Mouse (Mus musculus): ENCODE results near the gene Kcp. TPM values are rescaled to one million over a fixed set of nuclear protein-coding genes. Genes with fewer than 3 reads are reported as not detected.
A peak's percentile ranks its signal among the peaks of the same experiment; 100 is the strongest.

Kcp gene
- polyA plus RNA-seq, 1 experiment from 2014 or later = 11.5 TPM

- WGBS = under 1% methylated on average over 66 of the region's 96 CpGs
- Histone ChIP-seq H3K9ac (ENCODE audit: low read length) (peak within 1 kb of the TSS; percentile 65), H3K4me2 (ENCODE audit: low read depth, low read length) (peak within 1 kb of the TSS; percentile 99), H3K9me3 (ENCODE audit: control insufficient read depth, low read length) (no peaks in the 10 kb centered on the region), H3K27me3 (ENCODE audit: control insufficient read depth, insufficient read depth, low read depth, low read length) (peaks cover 27% of the 10 kb centered on the region), H3K4me3 (ENCODE audit: low read length) (peak within 1 kb of the TSS; percentile 60), H3K4me1 (replicated peaks; ENCODE audit: control insufficient read depth, insufficient read depth, low read length) (peaks cover 13% of the 10 kb centered on the region), H3K36me3 (ENCODE audit: control insufficient read depth, insufficient read depth, low read length) (no peaks in the 10 kb centered on the region), H3K27ac (ENCODE audit: low read length) (no peak within 1 kb of the TSS)
- ATAC-seq (ENCODE audit: low read depth) = peak; percentile 52
Measured at GRCm38 (mm10) chr6:29526281-29527251, 18.8 kb upstream of the Kcp start, which contains the start of gene Irf5. Gene Irf5, plus strand, starts transcription at chr6:29526625.

- no peak overlapping the region for H3K4me2 ChIP-seq (ENCODE audit: low read depth, low read length)
- H3K27me3 ChIP-seq (ENCODE audit: control insufficient read depth, insufficient read depth, low read depth, low read length) = peaks cover 27% of the 10 kb centered on the region
- no peak overlapping the region for H3K4me3 ChIP-seq (ENCODE audit: low read length)
- no peak for ATAC-seq (ENCODE audit: low read depth)
- H3K4me1 ChIP-seq (replicated peaks; ENCODE audit: control insufficient read depth, insufficient read depth, low read length) = peaks cover 13% of the 10 kb centered on the region
- H3K9me3 ChIP-seq (ENCODE audit: control insufficient read depth, low read length) = no peaks in the 10 kb centered on the region
- no peaks in the 10 kb centered on the region for H3K36me3 ChIP-seq (ENCODE audit: control insufficient read depth, insufficient read depth, low read length)
- H3K27ac ChIP-seq (ENCODE audit: low read length) = no peak overlapping the region
- no peak overlapping the region for H3K9ac ChIP-seq (ENCODE audit: low read length)
- 73% methylated on average over 6 of the region's 6 CpGs for WGBS
Measured at GRCm38 (mm10) chr6:29525256-29525655, 17.5 kb upstream of the Kcp start.

GRCm38 (mm10) chr6:29524034-29524489, 16.3 kb upstream of the Kcp start:
- no peak overlapping the region for H3K9ac ChIP-seq (ENCODE audit: low read length)
- WGBS = 24% methylated on average over 6 of the region's 6 CpGs
- H3K27ac ChIP-seq (ENCODE audit: low read length) = no peak overlapping the region
- H3K4me2 ChIP-seq (ENCODE audit: low read depth, low read length) = no peak overlapping the region
- H3K4me3 ChIP-seq (ENCODE audit: low read length) = no peak overlapping the region
- peaks cover 27% of the 10 kb centered on the region for H3K27me3 ChIP-seq (ENCODE audit: control insufficient read depth, insufficient read depth, low read depth, low read length)
- H3K9me3 ChIP-seq (ENCODE audit: control insufficient read depth, low read length) = no peaks in the 10 kb centered on the region
- H3K36me3 ChIP-seq (ENCODE audit: control insufficient read depth, insufficient read depth, low read length) = no peaks in the 10 kb centered on the region
- ATAC-seq (ENCODE audit: low read depth) = peak; percentile 39; the same call in 1 of the 2 replicates
- H3K4me1 ChIP-seq (replicated peaks; ENCODE audit: control insufficient read depth, insufficient read depth, low read length) = peaks cover 13% of the 10 kb centered on the region

- Histone ChIP-seq H3K36me3 (ENCODE audit: control insufficient read depth, insufficient read depth, low read length) (no peaks in the 10 kb centered on the region), H3K27ac (ENCODE audit: low read length) (no peak overlapping the region), H3K9me3 (ENCODE audit: control insufficient read depth, low read length) (no peaks in the 10 kb centered on the region), H3K4me2 (ENCODE audit: low read depth, low read length) (no peak overlapping the region), H3K27me3 (ENCODE audit: control insufficient read depth, insufficient read depth, low read depth, low read length) (peaks cover 24% of the 10 kb centered on the region), H3K9ac (ENCODE audit: low read length) (no peak overlapping the region), H3K4me1 (replicated peaks; ENCODE audit: control insufficient read depth, insufficient read depth, low read length) (peaks cover 13% of the 10 kb centered on the region), H3K4me3 (ENCODE audit: low read length) (no peak overlapping the region)
- no peak for ATAC-seq (ENCODE audit: low read depth)
- 64% methylated on average over 12 of the region's 12 CpGs for WGBS
Measured at GRCm38 (mm10) chr6:29523301-29524033, 15.7 kb upstream of the Kcp start.

- no peak overlapping the region for H3K4me2 ChIP-seq (ENCODE audit: low read depth, low read length)
- H3K36me3 ChIP-seq (ENCODE audit: control insufficient read depth, insufficient read depth, low read length) = no peaks in the 10 kb centered on the region
- no peak overlapping the region for H3K27ac ChIP-seq (ENCODE audit: low read length)
- H3K4me1 ChIP-seq (replicated peaks; ENCODE audit: control insufficient read depth, insufficient read depth, low read length) = peaks cover 10% of the 10 kb centered on the region
- WGBS = 56% methylated on average over 6 of the region's 6 CpGs
- H3K9me3 ChIP-seq (ENCODE audit: control insufficient read depth, low read length) = no peaks in the 10 kb centered on the region
- H3K4me3 ChIP-seq (ENCODE audit: low read length) = no peak overlapping the region
- H3K27me3 ChIP-seq (ENCODE audit: control insufficient read depth, insufficient read depth, low read depth, low read length) = peaks cover 17% of the 10 kb centered on the region; the same call in 1 of the 2 replicates
- ATAC-seq (ENCODE audit: low read depth) = no peak
- no peak overlapping the region for H3K9ac ChIP-seq (ENCODE audit: low read length)
Measured at GRCm38 (mm10) chr6:29522626-29523300, 15.0 kb upstream of the Kcp start.

- no peaks in the 10 kb centered on the region for H3K27me3 ChIP-seq (ENCODE audit: control insufficient read depth, insufficient read depth, low read depth, low read length)
- no peak overlapping the region for H3K9ac ChIP-seq (ENCODE audit: low read length)
- no peaks in the 10 kb centered on the region for H3K9me3 ChIP-seq (ENCODE audit: control insufficient read depth, low read length)
- H3K4me3 ChIP-seq (ENCODE audit: low read length) = no peak overlapping the region
- H3K4me1 ChIP-seq (replicated peaks; ENCODE audit: control insufficient read depth, insufficient read depth, low read length) = peaks cover 7% of the 10 kb centered on the region; the same call in 1 of the 2 replicates
- WGBS = 2% methylated on average over 5 of the region's 5 CpGs
- no peak overlapping the region for H3K27ac ChIP-seq (ENCODE audit: low read length)
- H3K36me3 ChIP-seq (ENCODE audit: control insufficient read depth, insufficient read depth, low read length) = no peaks in the 10 kb centered on the region
- peak; percentile 29; the same call in 1 of the 2 replicates for ATAC-seq (ENCODE audit: low read depth)
- H3K4me2 ChIP-seq (ENCODE audit: low read depth, low read length) = no peak overlapping the region
Measured at GRCm38 (mm10) chr6:29517139-29517538, 9.4 kb upstream of the Kcp start.

- Histone ChIP-seq H3K27me3 (ENCODE audit: control insufficient read depth, insufficient read depth, low read depth, low read length) (no peaks in the 10 kb centered on the region), H3K4me1 (replicated peaks; ENCODE audit: control insufficient read depth, insufficient read depth, low read length) (peaks cover 10% of the 10 kb centered on the region; the same call in 1 of the 2 replicates), H3K36me3 (ENCODE audit: control insufficient read depth, insufficient read depth, low read length) (no peaks in the 10 kb centered on the region), H3K9ac (ENCODE audit: low read length) (no peak overlapping the region), H3K27ac (ENCODE audit: low read length) (peak overlapping the region; percentile 33), H3K4me2 (ENCODE audit: low read depth, low read length) (peak overlapping the region; percentile 39), H3K9me3 (ENCODE audit: control insufficient read depth, low read length) (no peaks in the 10 kb centered on the region), H3K4me3 (ENCODE audit: low read length) (peak overlapping the region; percentile 12)
- WGBS = under 1% methylated on average over 11 of the region's 11 CpGs
- peak; percentile 83 for ATAC-seq (ENCODE audit: low read depth)
Measured at GRCm38 (mm10) chr6:29513284-29513683, 5.5 kb upstream of the Kcp start.

- no peak overlapping the region for H3K27ac ChIP-seq (ENCODE audit: low read length)
- WGBS = 33% methylated on average over 2 of the region's 2 CpGs
Measured at GRCm38 (mm10) chr6:29509086-29509485, 1.3 kb upstream of the Kcp start.

More at GRCm38 (mm10) chr6:29509086-29509485, 1.3 kb upstream of the Kcp start:
- Histone ChIP-seq H3K9me3 (ENCODE audit: control insufficient read depth, low read length) (no peaks in the 10 kb centered on the region), H3K4me3 (ENCODE audit: low read length) (no peak overlapping the region), H3K4me1 (replicated peaks; ENCODE audit: control insufficient read depth, insufficient read depth, low read length) (peaks cover 22% of the 10 kb centered on the region), H3K27me3 (ENCODE audit: control insufficient read depth, insufficient read depth, low read depth, low read length) (peaks cover 2% of the 10 kb centered on the region; the same call in 1 of the 2 replicates), H3K9ac (ENCODE audit: low read length) (no peak overlapping the region), H3K4me2 (ENCODE audit: low read depth, low read length) (no peak overlapping the region), H3K36me3 (ENCODE audit: control insufficient read depth, insufficient read depth, low read length) (no peaks in the 10 kb centered on the region)
- ATAC-seq (ENCODE audit: low read depth) = no peak

Measured in lung, embryonic 16.5 days (tissue).